Mouse (Mus musculus): Measurements from ENCODE around the gene Ccdc33. TPM values are rescaled to one million over a fixed set of nuclear protein-coding genes. Genes with fewer than 3 reads are reported as not detected.

Gene Ccdc33
- total RNA-seq, 2 experiments from 2014 or later, result 0.49 to 2.4 TPM

- no peak for DNase-seq (ENCODE audit: extremely low spot score in 1 of 2, low spot score in 1 of 2)
Measured at GRCm38 (mm10) chr9:58095977-58096376, 22.6 kb downstream of the Ccdc33 start.

GRCm38 (mm10) chr9:58093776-58094175, 24.8 kb downstream of the Ccdc33 start:
- no peak for DNase-seq (ENCODE audit: extremely low spot score in 1 of 2, low spot score in 1 of 2)

GRCm38 (mm10) chr9:58092581-58093269, 25.9 kb downstream of the Ccdc33 start:
- DNase-seq (ENCODE audit: extremely low spot score in 1 of 2, low spot score in 1 of 2), result no peak

- DNase-seq (ENCODE audit: extremely low spot score in 1 of 2, low spot score in 1 of 2), result no peak
Measured at GRCm38 (mm10) chr9:58091623-58092425, 26.8 kb downstream of the Ccdc33 start.

- no peak for DNase-seq (ENCODE audit: extremely low spot score in 1 of 2, low spot score in 1 of 2)
Measured at GRCm38 (mm10) chr9:58087277-58087998, 31.2 kb downstream of the Ccdc33 start.

GRCm38 (mm10) chr9:58086861-58087260, 31.8 kb downstream of the Ccdc33 start:
- no peak for DNase-seq (ENCODE audit: extremely low spot score in 1 of 2, low spot score in 1 of 2)

- no peak for DNase-seq (ENCODE audit: extremely low spot score in 1 of 2, low spot score in 1 of 2)
Measured at GRCm38 (mm10) chr9:58086203-58086602, 32.4 kb downstream of the Ccdc33 start.

GRCm38 (mm10) chr9:58085074-58085473, 33.5 kb downstream of the Ccdc33 start:
- DNase-seq (ENCODE audit: extremely low spot score in 1 of 2, low spot score in 1 of 2), result peak in 1 of 2 experiments; percentile 48

- no peak for DNase-seq (ENCODE audit: extremely low spot score in 1 of 2, low spot score in 1 of 2)
Measured at GRCm38 (mm10) chr9:58084586-58084985, 34.0 kb downstream of the Ccdc33 start.

- no peak for DNase-seq (ENCODE audit: extremely low spot score in 1 of 2, low spot score in 1 of 2)
Measured at GRCm38 (mm10) chr9:58074561-58074960, 44.1 kb downstream of the Ccdc33 start.

GRCm38 (mm10) chr9:58067546-58067945, 51.1 kb downstream of the Ccdc33 start:
- no peak for DNase-seq (ENCODE audit: extremely low spot score in 1 of 2, low spot score in 1 of 2)

- DNase-seq (ENCODE audit: extremely low spot score in 1 of 2, low spot score in 1 of 2), result peak in 1 of 2 experiments; percentile 57
Measured at GRCm38 (mm10) chr9:58066731-58067095, 51.9 kb downstream of the Ccdc33 start.

GRCm38 (mm10) chr9:58065977-58066730, 52.5 kb downstream of the Ccdc33 start:
- no peak for DNase-seq (ENCODE audit: extremely low spot score in 1 of 2, low spot score in 1 of 2)

- DNase-seq (ENCODE audit: extremely low spot score in 1 of 2, low spot score in 1 of 2), result no peak
Measured at GRCm38 (mm10) chr9:58065532-58065931, 53.1 kb downstream of the Ccdc33 start.

- DNase-seq (ENCODE audit: extremely low spot score in 1 of 2, low spot score in 1 of 2), result no peak
Measured at GRCm38 (mm10) chr9:58063531-58063930, 55.1 kb downstream of the Ccdc33 start, which contains the start of gene Stra6. TSS of gene Stra6 (plus strand) at chr9:58063788.

GRCm38 (mm10) chr9:58060677-58061667, 57.7 kb downstream of the Ccdc33 start:
- DNase-seq (ENCODE audit: extremely low spot score in 1 of 2, low spot score in 1 of 2), result peak in 1 of 2 experiments; percentile 47

- DNase-seq (ENCODE audit: extremely low spot score in 1 of 2, low spot score in 1 of 2), result no peak
Measured at GRCm38 (mm10) chr9:58059920-58060319, 58.7 kb downstream of the Ccdc33 start.

- no peak for DNase-seq (ENCODE audit: extremely low spot score in 1 of 2, low spot score in 1 of 2)
Measured at GRCm38 (mm10) chr9:58055666-58056065, 63.0 kb downstream of the Ccdc33 start.

GRCm38 (mm10) chr9:58054032-58054431, 64.6 kb downstream of the Ccdc33 start:
- DNase-seq (ENCODE audit: extremely low spot score in 1 of 2, low spot score in 1 of 2), result no peak

All from layer of hippocampus, postnatal 25 days (tissue).